Comparison of ENCODE assay signal across 11 mouse cellular contexts in genomic region chr9:31993631-31994601, GRCm38 (mm10).
DNase-seq lines count a peak whose midpoint lies in the region.
"Had no signal": no experiment of that assay in that cellular context is flagged by ENCODE, and none has a peak within 500 bp of the region (broad histone marks: within the 10 kb centered on the region; RNA-seq: fewer than 3 reads in every experiment).

No protein-coding gene starts in this region.

- peak; percentile 58 for DNase-seq in embryo, embryonic 10 days (ENCODE audit: low spot score)
- no peak for DNase-seq in embryo, embryonic 9.5 days (ENCODE audit: extremely low spot score)
- peak; percentile 9 to 48 for DNase-seq in layer of hippocampus, postnatal 14 days (ENCODE audit: low spot score in 2 of 2)
- DNase-seq in layer of hippocampus, postnatal 36 days, result no peak
- peak; percentile 28 for DNase-seq in cerebellum, adult 8-10 months
- DNase-seq in yolk sac, embryonic 10.5 days (ENCODE audit: low spot score), result peak; percentile 46
- DNase-seq in lung, postnatal 25 days (ENCODE audit: low spot score), result no peak
- DNase-seq in frontal cortex, postnatal 14 days (ENCODE audit: low spot score in 2 of 2), result no peak
- DNase-seq: kidney, postnatal 25 days; lung, postnatal 14 days; retina, postnatal 1 day had no signal

Comparison
In these comparisons a context has a peak if more than half of its experiments do, and no peak if none do; other contexts are left out.
1. DNase-seq: peak in embryo, embryonic 10 days (single experiment), layer of hippocampus, postnatal 14 days (2 of 2), cerebellum, adult 8-10 months (single experiment) and yolk sac, embryonic 10.5 days (single experiment); none in embryo, embryonic 9.5 days (single experiment), layer of hippocampus, postnatal 36 days (0 of 2), lung, postnatal 25 days (single experiment) and frontal cortex, postnatal 14 days (0 of 2).